Mouse (Mus musculus): ENCODE measurements around the gene Rapgef6.
"Not testable (repeated sequence)": the region's sequence is repeated elsewhere in the genome, so short reads cannot be mapped to it uniquely, and the experiment has no call there.

The Rapgef6 gene

DNA sequence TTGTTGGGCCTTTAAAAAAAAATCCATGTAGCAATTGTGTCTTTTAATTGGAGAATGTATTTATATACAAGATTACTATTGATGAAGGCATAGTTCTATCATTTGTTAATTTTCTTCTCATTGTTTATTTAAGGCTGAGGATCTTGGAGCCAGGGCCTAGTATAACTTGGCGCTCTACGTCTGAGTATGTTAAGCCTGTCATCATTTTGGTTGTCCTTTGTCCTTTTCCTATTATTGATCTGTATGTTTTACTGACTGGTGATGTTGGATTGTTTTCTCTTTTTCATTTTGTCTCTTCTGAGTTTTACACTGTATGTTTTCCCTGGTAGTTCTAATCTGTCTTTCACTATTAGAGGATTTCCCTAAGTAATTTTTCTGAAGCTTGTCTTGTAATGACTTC lies 52.1 kb downstream of the Rapgef6 start:
- in situ Hi-C loops (cut with MseI, MboI): no loop called here

DNA sequence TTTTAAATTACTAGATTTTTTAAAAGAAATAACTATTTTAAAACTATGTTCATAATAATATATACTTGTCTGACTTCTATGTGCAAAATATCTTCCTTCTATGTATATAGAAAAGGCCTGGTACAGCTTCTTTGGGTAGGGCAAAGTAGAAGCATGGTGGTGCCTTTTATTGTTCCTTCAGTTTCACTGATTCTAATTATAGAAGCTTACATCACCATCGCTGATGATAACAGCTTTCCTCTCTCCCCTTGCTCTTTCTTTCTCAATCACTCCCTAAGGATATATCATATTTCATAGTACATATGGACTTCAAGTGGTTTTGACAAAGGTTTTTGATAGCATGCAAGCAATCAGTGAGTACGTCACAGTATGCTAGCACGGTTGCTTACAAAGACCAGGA lies 69.9 kb downstream of the Rapgef6 start:
- in situ Hi-C loops (cut with MseI, MboI): no loop called here

DNA sequence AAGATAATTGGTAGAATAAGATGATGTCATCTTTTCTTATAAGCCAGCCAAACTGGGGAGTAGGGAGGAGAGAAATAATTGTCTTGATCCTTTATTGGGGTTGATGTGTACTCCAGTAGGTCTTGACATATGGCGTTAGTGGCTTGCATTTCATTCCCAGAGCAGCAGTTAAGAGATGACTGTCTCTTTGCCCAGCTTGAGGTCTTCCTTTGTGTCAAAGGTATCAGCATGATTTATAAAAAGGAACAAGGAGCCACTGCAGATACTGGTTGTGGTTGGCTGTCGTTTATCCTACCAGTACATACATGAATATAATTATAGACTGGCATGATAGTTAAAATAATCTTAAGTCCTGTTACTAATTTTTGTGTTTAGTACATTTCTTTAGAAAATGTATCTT lies 71.4 kb downstream of the Rapgef6 start:
- in situ Hi-C loops (cut with MseI, MboI): no loop called here

DNA sequence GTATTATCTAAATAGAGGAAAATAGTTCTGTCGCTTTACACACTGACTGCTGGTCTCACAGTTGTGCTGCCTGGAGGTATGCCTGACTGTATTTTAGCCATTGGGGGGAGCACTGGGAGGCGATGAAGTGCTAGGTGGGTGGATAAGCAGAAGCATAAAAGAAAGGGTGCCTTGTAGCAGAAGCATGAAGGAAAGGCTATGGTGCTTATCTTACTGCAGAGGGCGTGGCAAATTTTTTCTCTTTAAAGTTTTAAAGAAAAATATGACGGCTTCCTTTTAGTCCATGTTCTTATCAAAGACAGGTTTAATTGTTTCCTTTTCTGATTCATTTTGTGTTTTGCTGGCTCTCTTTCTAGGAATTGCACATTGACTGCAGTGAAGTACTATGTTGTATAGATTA lies 72.4 kb downstream of the Rapgef6 start:
- in situ Hi-C loops (cut with MseI, MboI): no loop called here

DNA sequence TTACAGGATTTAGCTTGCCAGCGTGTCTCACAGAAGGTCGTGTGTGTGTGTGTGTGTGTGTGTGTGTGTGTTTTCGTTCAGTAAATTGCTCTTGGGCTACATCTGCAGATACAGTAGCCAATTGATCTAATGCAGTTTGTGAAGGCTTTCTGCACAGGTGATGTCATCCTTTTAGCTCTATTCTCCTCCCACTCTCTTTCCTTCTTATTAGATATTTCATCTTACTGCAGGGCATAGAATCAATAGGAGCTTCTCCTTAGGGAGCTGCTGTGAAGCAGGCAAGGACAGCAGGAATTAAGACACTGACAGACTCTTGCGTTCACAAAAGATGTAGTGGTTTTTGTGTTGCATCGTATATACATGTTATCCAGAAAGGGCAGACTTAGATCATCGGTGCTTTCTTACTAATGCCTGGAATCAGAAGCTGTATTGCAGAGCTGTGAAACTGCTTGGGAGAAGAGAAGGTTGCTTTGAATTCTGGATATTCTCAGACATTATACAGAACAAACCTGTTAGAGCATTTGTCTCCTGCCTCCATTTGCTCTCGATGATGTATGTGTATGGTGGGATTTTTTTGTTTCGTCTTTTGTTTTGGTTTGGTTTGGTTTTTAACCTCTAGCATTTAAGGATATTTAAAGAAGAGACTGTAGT lies 73.4 kb downstream of the Rapgef6 start:
- in situ Hi-C loops (cut with MseI, MboI): no loop called here

DNA sequence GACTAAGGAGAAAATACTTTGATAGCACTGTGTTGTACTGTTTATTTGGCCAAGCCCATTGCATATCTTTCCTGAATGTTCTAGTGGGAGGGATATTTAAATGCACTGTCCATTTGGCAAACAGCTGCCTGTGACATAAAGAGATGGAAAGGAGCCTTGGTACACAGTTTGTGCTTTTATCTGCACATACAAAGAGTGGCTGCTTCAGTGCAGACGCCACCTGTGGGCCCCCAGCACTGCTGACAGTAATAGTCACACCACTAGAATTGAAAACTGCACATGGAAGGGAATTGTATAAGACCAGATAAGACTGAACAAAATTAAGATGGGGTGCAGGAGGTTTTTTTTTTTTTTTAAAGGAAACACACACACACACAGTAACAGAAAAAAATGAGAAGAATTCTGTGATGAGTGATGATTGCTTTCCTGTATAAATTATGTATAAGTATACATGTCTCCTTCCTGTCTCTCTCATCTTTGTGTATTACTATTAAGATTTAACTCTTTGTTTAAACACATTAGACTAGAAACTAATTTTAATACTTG lies 75.3 kb downstream of the Rapgef6 start:
- in situ Hi-C loops (cut with MseI, MboI): no loop called here

DNA sequence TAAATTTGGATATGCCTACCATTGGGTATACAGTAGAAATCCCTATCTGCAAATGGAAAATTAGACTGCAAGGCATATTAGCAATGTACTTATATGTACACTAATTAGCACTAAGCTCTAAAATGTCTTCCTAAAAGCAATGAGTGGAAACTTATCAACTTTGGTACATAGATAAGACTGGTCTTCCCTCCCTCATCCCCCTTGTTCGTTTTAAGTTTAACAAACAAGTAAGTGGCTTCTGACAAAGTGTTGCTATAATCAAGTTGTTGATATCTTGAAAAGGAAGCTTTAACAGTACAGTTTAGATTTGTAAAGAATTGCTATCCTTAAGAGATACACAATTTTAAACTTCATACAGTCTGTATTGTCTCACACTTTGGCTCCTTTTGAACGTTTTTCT lies 78.5 kb downstream of the Rapgef6 start:
- in situ Hi-C loops (cut with MseI, MboI): no loop called here

DNA sequence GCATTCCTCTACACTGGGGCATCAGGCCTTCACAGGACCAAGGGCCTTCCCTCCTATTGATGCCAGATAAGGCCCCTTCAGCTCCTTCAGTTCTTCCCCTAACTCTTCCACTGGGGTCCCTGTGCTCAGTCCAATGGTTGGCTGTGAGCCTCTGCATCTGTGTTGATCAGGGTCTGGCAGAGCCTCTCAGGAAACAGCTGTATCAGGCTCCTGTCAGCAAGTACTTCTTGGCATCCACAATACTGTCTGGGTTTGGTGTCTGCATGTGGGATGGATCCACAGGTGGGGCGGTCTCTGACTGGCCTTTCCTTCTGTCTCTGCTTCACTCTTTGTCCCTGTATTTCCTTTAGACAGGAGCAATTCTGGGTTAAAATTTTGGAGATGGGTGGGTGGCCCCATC lies 80.1 kb downstream of the Rapgef6 start:
- in situ Hi-C loops (cut with MseI, MboI): not testable (repeated sequence)

DNA sequence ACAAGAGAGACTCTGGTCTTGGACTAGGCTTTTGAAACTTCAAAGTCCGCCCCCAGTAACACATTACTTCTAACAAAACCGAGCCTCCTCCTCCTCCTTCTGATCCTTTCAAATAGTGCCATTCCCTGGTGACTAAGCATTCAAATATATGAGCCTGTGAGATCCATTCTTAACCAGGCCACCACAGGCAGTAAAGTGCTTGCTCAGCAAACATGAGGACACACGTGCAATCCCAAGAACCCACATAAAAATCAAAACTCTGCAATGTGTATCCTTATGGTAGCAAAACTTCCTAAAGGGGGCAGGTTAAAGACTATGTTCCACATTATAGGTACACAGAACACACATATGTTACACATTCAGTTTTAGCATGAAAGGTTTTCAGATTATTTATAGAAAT lies 81.8 kb downstream of the Rapgef6 start:
- in situ Hi-C loops (cut with MseI, MboI): no loop called here

DNA sequence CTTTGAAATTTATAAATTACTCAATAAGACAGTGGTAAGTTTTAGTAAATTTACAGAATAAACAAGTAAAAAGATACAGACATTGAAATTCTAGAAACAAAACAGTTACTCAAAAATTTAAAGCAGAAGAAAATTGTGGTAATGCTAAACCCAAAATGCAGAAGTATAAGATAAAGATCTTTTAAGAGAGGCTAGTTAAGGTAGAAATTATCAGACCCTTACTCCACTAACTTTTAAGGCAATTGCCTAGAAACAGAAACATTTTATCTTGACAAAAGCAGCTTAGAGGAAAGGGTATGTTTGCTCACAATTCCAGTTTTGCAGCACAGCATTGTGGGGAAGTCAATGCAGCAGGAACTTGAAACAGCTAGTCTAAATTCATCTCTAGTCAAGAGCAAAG lies 91.0 kb downstream of the Rapgef6 start:
- in situ Hi-C loops (cut with MseI, MboI): no loop called here

DNA sequence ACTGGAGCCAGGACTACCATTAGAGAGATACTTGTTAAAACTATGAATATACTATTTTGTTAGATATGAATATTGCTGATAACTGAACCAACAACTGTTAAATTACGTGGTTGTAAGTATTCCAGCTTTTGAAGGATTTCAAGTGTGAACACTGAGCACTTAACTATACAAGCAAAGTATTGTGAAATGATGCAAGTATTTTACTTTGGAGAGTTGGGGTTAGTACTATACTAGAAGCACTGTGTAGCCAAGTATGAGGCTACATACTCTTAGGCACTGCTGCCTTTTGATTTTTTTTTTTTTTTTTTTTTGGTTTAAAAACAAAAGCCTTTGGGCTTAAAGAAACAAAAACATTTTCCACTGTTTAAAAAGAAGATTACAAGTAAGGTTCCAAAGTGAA lies 91.9 kb downstream of the Rapgef6 start:
- in situ Hi-C loops (cut with MseI, MboI): no loop called here

DNA sequence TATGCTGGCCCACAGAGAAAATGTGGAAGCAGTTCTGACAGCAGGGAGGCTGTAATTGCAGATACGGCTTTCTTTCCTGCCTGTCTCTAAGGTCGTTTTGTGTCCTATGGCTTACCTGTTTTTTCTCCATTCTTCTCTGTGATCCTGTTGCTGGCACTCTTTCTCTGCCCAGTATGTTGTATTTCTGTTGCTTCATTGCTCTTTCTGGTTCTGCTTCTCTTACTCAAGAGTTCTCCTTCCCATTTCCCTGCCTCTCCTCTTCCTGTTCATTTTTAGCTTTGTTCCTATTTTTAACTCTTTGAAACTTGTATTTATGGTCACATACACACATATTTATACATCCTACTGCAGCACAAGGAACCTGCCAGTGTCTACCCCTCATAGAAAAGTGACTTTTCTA lies 96.2 kb downstream of the Rapgef6 start:
- in situ Hi-C loops (cut with MseI, MboI): no loop called here

DNA sequence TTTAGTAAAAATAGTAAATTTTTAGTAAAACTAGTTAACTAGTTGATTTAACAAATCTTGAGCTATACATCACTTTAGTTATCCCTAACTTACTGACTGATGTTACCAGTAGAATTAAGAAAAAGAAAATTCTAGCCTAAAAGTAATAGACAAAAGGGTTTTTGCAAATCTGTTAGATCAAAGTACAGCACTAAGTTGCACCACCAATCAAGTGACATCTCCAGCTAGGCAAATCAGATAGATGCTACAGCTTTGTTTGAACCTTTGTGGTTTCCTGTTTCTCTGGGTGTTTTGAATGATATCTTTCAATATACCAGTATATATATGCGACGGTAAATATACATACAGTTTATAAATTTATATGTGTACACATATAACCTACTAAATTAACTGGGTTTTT lies 99.1 kb downstream of the Rapgef6 start:
- in situ Hi-C loops (cut with MseI, MboI): no loop called here

DNA sequence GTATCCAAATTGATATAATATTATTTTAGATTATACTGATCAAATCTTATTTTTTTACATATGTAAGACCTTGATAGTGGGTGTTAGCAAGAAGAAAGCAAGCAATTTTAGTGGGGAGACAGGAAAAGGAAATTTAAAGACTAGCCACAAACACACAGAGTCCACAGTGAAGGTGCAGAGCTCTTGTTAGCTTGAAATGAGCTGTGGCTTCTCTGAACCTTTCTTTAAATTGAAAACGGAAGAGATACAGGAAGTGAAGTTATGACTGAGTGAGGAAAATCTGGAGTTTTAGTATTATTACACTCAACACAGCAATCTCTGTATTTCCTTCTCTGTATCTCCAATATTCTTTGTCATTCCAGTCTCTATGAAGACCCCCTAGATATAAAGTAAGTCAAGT lies 104.3 kb downstream of the Rapgef6 start:
- in situ Hi-C loops (cut with MseI, MboI): no loop called here

DNA sequence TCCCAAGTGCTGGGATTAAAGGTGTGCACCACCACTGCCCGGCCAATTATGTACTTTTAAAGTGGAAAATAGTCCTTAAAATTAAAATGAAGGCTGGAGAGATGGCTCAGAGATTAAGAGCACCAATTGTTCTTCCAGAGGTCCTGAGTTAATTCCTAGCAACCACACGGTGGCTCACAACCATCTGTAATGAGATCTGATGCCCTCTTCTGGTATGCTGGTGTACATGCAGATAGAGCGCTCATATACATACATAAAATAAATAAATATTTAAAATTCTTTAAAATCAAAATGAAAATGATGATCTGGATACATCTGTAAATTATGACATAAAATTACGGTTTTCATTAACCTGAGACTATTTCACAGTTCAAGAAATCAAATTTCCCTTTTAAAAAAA lies 123.8 kb downstream of the Rapgef6 start:
- in situ Hi-C loops (cut with MseI, MboI): no loop called here

DNA sequence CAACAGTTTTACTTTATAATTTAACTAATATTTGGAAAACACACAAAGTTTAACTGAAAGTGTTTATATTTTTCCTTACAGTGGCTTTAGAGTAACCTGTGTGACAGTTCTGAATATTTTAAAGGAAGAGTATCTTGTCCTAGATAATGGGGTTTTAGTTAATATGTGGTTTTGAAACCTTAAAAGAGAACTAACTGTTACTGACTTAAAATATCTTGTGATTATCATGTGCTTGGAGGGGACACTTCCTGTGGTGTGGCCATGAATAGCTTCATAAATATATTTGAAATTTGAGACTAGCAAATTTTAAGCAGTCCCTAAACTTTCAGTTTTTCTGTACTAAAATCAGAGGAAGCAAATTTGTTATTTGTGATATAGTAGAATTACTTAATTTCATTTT lies 125.9 kb downstream of the Rapgef6 start:
- in situ Hi-C loops (cut with MseI, MboI): no loop called here

DNA sequence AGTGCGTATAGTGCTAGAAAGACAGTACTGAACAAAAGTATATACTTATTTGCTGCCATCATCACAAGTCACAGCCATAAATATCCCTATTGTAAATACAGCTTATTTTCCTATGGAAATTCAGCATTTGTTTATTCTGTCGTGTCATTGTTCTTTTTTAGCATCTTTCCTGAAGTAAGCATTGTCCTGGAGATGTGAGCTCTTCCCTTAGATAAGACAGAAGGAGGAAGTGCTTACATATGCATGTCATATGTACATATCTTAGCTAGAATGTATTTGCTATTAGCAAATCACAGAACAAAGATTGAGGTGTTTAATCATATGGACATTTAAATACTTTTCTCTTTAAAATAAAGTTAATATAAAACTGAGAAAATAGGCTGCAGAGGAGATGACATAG lies 132.8 kb downstream of the Rapgef6 start:
- in situ Hi-C loops (cut with MseI, MboI): no loop called here

DNA sequence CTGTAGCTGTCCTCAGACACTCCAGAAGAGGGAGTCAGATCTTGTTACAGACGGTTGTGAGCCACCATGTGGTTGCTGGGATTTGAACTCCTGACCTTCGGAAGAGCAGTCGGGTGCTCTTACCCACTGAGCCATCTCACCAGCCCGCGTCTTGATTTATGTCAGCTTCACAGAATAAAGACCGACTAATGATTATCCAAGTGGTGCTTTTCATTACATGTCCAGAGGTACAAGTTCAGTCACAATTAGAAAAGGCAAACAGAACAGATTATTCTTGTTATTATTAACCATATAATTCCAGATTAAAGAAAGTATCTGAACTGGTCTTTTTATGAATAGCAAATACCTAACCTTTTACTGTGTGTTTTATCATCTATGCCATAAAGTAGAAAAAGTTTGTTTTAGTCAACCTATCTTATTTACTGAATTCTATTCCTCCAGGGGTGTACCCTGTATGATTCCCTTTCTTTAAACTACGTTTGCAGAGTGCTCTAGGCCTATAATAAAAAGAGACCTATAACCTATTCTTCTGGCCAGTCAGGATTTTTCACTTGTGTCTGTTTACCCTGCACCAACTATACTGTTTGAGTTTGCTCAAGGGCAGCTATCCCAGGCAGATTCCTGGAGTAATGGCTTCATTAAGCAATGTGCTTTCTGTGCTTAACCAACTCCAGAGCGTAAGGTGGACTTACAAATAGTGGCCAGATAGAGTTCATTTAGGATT lies 151.1 kb downstream of the Rapgef6 start:
- in situ Hi-C loops (cut with MseI, MboI): no loop called here

DNA sequence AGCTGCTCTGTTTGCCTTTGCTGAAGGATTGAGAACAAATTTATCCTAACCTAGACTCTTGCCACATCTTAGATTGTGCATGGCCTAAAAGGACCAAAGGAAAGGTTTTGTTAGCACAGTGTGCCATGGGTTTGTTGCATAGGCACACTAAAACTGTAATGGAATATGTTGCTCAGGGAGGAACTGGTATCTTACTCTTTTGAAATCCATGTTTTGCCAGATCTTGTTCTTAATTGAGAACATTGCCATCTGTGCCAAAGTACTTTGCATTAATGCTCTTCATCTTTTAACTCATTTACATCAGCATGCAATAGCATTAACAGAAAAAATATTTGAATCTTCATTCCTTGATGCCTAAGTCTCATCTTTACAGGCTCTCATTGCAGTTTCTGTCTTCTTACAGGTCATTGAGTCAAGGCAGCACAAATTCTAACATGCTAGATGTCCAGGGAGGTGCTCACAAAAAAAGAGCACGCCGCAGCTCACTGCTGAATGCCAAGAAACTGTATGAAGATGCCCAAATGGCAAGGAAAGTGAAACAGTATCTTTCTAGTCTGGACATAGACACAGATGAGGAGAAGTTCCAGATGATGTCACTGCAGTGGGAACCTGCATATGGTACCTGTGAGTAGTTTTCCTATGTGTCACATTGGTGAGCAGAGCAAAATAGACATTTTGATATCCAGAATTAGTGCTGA lies 153.3 kb downstream of the Rapgef6 start:
- in situ Hi-C loops (cut with MseI, MboI): no loop called here

DNA sequence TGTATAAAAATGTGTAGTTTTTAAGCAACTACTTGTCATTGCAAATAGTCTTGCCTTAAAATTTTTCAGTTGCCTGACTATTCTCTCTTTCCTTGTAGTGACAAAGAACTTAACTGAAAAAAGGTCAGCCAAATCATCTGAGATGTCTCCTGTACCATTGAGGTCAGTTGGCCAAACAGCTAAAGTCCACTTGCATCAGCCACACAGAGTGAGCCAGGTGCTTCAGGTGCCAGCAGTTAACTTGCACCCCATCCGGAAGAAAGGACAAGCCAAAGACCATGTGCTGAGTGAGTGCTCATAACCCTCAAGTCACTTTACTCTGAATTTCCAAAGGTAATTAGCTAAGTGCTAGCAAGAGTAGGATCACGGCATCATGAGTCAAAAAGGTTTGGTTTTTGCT lies 156.5 kb downstream of the Rapgef6 start:
- in situ Hi-C loops (cut with MseI, MboI): no loop called here

DNA sequence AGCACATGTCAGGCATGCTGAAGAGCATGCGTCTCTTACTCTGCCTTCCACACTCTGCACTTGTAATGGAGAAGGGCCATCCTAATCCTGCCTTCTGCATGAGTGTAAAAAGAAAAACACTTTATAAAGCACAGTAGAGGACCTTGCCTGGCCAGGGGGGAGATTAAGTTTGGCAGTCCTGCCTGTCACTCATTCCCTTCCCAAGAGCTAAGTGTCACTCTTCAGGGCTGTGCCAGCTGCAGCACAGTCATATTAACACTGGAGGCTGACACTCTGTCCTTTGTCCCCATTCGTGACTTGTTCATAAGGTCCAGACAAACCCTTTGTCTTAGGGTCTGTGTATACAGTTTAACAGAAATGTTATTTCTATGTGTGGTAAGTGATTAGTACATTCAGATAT lies 162.2 kb downstream of the Rapgef6 start:
- in situ Hi-C loops (cut with MseI, MboI): no loop called here

DNA sequence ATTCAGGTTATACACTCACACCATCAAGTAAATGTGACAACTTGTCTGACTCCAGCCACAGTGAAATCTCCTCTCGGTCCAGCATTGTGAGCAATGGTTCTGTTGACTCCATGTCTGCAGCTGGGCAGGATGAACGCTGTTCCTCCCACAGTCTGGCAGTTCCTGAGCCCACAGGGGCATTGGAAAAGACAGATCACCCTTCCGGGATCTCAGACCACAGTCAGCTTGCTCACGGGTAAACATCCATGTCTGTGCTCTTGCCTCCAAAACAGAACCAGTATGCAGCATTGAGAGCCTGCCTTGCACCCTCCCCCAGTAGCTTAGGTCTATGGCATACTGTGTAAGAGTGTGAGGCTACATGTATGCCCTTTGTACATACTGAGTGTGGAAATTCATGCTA lies 167.5 kb downstream of the Rapgef6 start:
- in situ Hi-C loops (cut with MseI, MboI): no loop called here

DNA sequence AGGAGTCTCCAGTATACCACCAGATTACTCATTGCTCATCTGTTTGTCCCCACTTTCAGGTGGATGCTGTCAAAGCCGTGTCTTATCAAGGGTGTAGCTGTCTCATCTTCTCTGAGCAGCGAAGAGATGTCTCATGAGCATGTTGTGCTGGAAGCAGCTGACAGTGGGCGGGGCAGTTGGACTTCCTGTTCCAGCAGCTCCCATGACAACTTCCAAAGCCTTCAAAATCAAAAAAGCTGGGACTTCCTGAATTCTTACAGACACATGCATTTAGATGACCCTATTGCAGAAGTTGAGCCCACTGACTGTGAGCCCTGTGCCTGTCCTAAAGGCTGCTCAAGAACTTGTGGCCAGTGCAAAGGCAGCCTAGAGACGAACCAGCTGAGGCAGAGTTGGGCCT lies 168.5 kb downstream of the Rapgef6 start:
- in situ Hi-C loops (cut with MseI, MboI): no loop called here

Data from mouse trophoblast stem cell (cell line).